Mouse (Mus musculus) cerebellum, adult 11 months (tissue): ENCODE data around the gene Lnpk.

ENCODE experiments used
- DNase-seq: peaks from one replicate; pipeline ENCODE4 v3.0.0; 2022

Lnpk gene

GRCm38 (mm10) chr2:74488443-74488842, 90.8 kb downstream of the Lnpk start:
- no peak for DNase-seq

- DNase-seq = no peak
These were observed 96.6 kb downstream of the Lnpk start for GRCm38 (mm10) chr2:74482651-74483050.

GRCm38 (mm10) chr2:74482086-74482485, 97.1 kb downstream of the Lnpk start:
- no peak for DNase-seq
